Mouse (Mus musculus): ENCODE results near the gene Trpv5.

DNA sequence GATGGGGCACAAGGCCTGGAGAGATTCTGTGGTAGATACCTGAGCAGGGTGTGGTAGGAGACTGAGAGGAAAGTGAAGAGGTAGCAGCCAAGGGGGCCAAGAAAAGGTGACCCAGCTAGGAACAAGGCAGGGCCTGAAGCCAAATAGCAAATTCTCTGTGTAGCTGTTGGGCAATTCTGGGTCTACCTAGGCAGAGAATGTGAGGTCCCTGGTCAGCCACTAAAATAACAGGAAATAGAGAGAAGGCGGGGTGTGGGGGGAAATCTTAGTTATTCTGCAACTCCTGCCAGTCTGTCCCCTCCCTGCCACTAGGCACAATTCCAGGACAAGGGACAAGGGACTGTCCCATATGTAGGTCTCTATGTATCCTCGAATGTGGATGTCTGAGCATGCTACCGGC, 37.3 kb downstream of the Trpv5 start:
- TF ChIP-seq CTCF (IDR thresholded peaks at IDR 0.05; ENCODE audit: control insufficient read depth, insufficient read depth, insufficient replicate concordance, low read depth, low read length) (no peak), POLR2A (IDR thresholded peaks at IDR 0.05; ENCODE audit: control insufficient read depth, low read depth, low read length) (no peak)

Data from testis, adult 2 months (tissue).